Mouse (Mus musculus): Measurements from ENCODE around the gene Zfp46.

GRCm38 (mm10) chr4:136283783-136284182 lies 700 bp upstream of the Zfp46 start:
- no peak for TF ChIP-seq CTCF (IDR thresholded peaks at IDR 0.05; ENCODE audit: low read depth)
- TF ChIP-seq EP300 (IDR thresholded peaks at IDR 0.05; ENCODE audit: low read depth) = no peak

All from liver, postnatal 0 days (tissue).